Mouse (Mus musculus): ENCODE data around the gene Dnmt3b. TPM values are rescaled to one million over a fixed set of nuclear protein-coding genes. Genes with fewer than 3 reads are reported as not detected.

Dnmt3b gene
- 0.51 TPM for polyA plus RNA-seq (2012; fragmentation: generic; extraction: Trizol)
- long read RNA-seq, experiment 1, full-length matches to known transcripts = 1 of 4 reads
- long read RNA-seq, experiment 1, partial matches to known transcripts = 1 of 4 reads
- long read RNA-seq, experiment 1, other reads (novel, unspliced or antisense) = 2 of 4 reads
- long read RNA-seq, experiment 2, full-length matches to known transcripts = 8 of 24 reads
- long read RNA-seq, experiment 2, partial matches to known transcripts = 1 of 24 reads
- long read RNA-seq, experiment 2, other reads (novel, unspliced or antisense) = 15 of 24 reads

- H3K79me3 ChIP-seq (ENCODE audit: low read depth) = no peaks in the 10 kb centered on the region
- H3K79me2 ChIP-seq (ENCODE audit: control insufficient read depth, insufficient read depth) = no peaks in the 10 kb centered on the region
- H3K4me3 ChIP-seq (ENCODE audit: insufficient read depth, poor library complexity, severe bottlenecking) = peak within 1 kb of the TSS; percentile 51
- no peaks in the 10 kb centered on the region for H3K36me3 ChIP-seq (ENCODE audit: control insufficient read depth, insufficient read depth)
- H3K27me3 ChIP-seq (ENCODE audit: control insufficient read depth, insufficient read depth, insufficient read length) = no peaks in the 10 kb centered on the region
- peak; percentile 23 for TF ChIP-seq MAX (IDR thresholded peaks at IDR 0.05)
- no peak for TF ChIP-seq MYOD1 (IDR thresholded peaks at IDR 0.05; ENCODE audit: control insufficient read depth, insufficient read length, low read depth)
- H3ac ChIP-seq (ENCODE audit: control insufficient read depth, insufficient read length, low read depth) = peak within 1 kb of the TSS; percentile 95
Measured at GRCm38 (mm10) chr2:153649298-153650013, at the start of gene Dnmt3b. Gene Dnmt3b (plus strand): TSS chr2:153649450.

GRCm38 (mm10) chr2:153600021-153600666 lies 49.1 kb upstream of the Dnmt3b start:
- H3K36me3 ChIP-seq (ENCODE audit: control insufficient read depth, insufficient read depth) = no peaks in the 10 kb centered on the region
- no peak for TF ChIP-seq MYOG (IDR thresholded peaks at IDR 0.05; ENCODE audit: control insufficient read depth, extremely low read depth, insufficient read length)
- TF ChIP-seq CTCF (IDR thresholded peaks at IDR 0.05; ENCODE audit: control insufficient read depth, insufficient read depth, insufficient read length) = peak; percentile 4
- no peak overlapping the region for H3K4me3 ChIP-seq (ENCODE audit: insufficient read depth, poor library complexity, severe bottlenecking)
- no peaks in the 10 kb centered on the region for H3K79me2 ChIP-seq (ENCODE audit: control insufficient read depth, insufficient read depth)
- no peaks in the 10 kb centered on the region for H3K27me3 ChIP-seq (ENCODE audit: control insufficient read depth, insufficient read depth, insufficient read length)
- no peak overlapping the region for H3ac ChIP-seq (ENCODE audit: control insufficient read depth, insufficient read length, low read depth)
- H3K79me3 ChIP-seq (ENCODE audit: low read depth) = no peaks in the 10 kb centered on the region

- Histone ChIP-seq H3K4me3 (ENCODE audit: insufficient read depth, poor library complexity, severe bottlenecking) (no peak overlapping the region), H3K79me3 (ENCODE audit: low read depth) (no peaks in the 10 kb centered on the region), H3ac (ENCODE audit: control insufficient read depth, insufficient read length, low read depth) (no peak overlapping the region), H3K36me3 (ENCODE audit: control insufficient read depth, insufficient read depth) (no peaks in the 10 kb centered on the region), H3K27me3 (ENCODE audit: control insufficient read depth, insufficient read depth, insufficient read length) (no peaks in the 10 kb centered on the region), H3K79me2 (ENCODE audit: control insufficient read depth, insufficient read depth) (no peaks in the 10 kb centered on the region)
- TF ChIP-seq MYOD1 (IDR thresholded peaks at IDR 0.05; ENCODE audit: control insufficient read depth, insufficient read length, low read depth) = no peak
- no peak for TF ChIP-seq MYOG (IDR thresholded peaks at IDR 0.05; ENCODE audit: control insufficient read depth, extremely low read depth, insufficient read length)
- no peak for TF ChIP-seq USF1 (IDR thresholded peaks at IDR 0.05; ENCODE audit: low read depth)
- no peak for TF ChIP-seq CTCF (IDR thresholded peaks at IDR 0.05; ENCODE audit: control insufficient read depth, insufficient read depth, insufficient read length)
Measured at GRCm38 (mm10) chr2:153600667-153601648, 48.3 kb upstream of the Dnmt3b start.

- Histone ChIP-seq H3K36me3 (ENCODE audit: control insufficient read depth, insufficient read depth) (no peaks in the 10 kb centered on the region), H3K79me3 (ENCODE audit: low read depth) (no peaks in the 10 kb centered on the region), H3K79me2 (ENCODE audit: control insufficient read depth, insufficient read depth) (no peaks in the 10 kb centered on the region), H3ac (ENCODE audit: control insufficient read depth, insufficient read length, low read depth) (no peak overlapping the region), H3K4me3 (ENCODE audit: insufficient read depth, poor library complexity, severe bottlenecking) (no peak overlapping the region), H3K27me3 (ENCODE audit: control insufficient read depth, insufficient read depth, insufficient read length) (no peaks in the 10 kb centered on the region)
- TF ChIP-seq CTCF (IDR thresholded peaks at IDR 0.05; ENCODE audit: control insufficient read depth, insufficient read depth, insufficient read length) (no peak), FOSL1 (IDR thresholded peaks at IDR 0.05; ENCODE audit: insufficient read depth, low read length, poor library complexity, severe bottlenecking) (no peak), MYOG (IDR thresholded peaks at IDR 0.05; ENCODE audit: control insufficient read depth, extremely low read depth, insufficient read length) (no peak), MAX (IDR thresholded peaks at IDR 0.05) (no peak), CEBPB (IDR thresholded peaks at IDR 0.05; ENCODE audit: low read depth) (no peak)
Measured at GRCm38 (mm10) chr2:153603724-153604123, 45.5 kb upstream of the Dnmt3b start.

- Histone ChIP-seq H3K79me3 (ENCODE audit: low read depth) (no peaks in the 10 kb centered on the region), H3K36me3 (ENCODE audit: control insufficient read depth, insufficient read depth) (no peaks in the 10 kb centered on the region), H3K27me3 (ENCODE audit: control insufficient read depth, insufficient read depth, insufficient read length) (no peaks in the 10 kb centered on the region), H3K79me2 (ENCODE audit: control insufficient read depth, insufficient read depth) (no peaks in the 10 kb centered on the region), H3K4me3 (ENCODE audit: insufficient read depth, poor library complexity, severe bottlenecking) (no peak overlapping the region), H3ac (ENCODE audit: control insufficient read depth, insufficient read length, low read depth) (no peak overlapping the region)
- no peak for TF ChIP-seq MYOG (IDR thresholded peaks at IDR 0.05; ENCODE audit: control insufficient read depth, extremely low read depth, insufficient read length)
- TF ChIP-seq FOSL1 (IDR thresholded peaks at IDR 0.05; ENCODE audit: insufficient read depth, low read length, poor library complexity, severe bottlenecking) = no peak
- no peak for TF ChIP-seq MAX (IDR thresholded peaks at IDR 0.05)
- TF ChIP-seq USF1 (IDR thresholded peaks at IDR 0.05; ENCODE audit: low read depth) = no peak
- no peak for TF ChIP-seq CEBPB (IDR thresholded peaks at IDR 0.05; ENCODE audit: low read depth)
- no peak for TF ChIP-seq MYOD1 (IDR thresholded peaks at IDR 0.05; ENCODE audit: control insufficient read depth, insufficient read length, low read depth)
- no peak for TF ChIP-seq CTCF (IDR thresholded peaks at IDR 0.05; ENCODE audit: control insufficient read depth, insufficient read depth, insufficient read length)
Measured at GRCm38 (mm10) chr2:153606421-153606820, 42.8 kb upstream of the Dnmt3b start.

All from C2C12 (cell line).